Mouse (Mus musculus): Measurements from ENCODE around the gene Cacna1d. TPM values are rescaled to one million over a fixed set of nuclear protein-coding genes. Genes with fewer than 3 reads are reported as not detected.

The Cacna1d gene
- polyA plus RNA-seq, 1 experiment from 2014 or later = 7.0 TPM

- H3K36me3 ChIP-seq = no peaks in the 10 kb centered on the region
- H3K9ac ChIP-seq = no peak overlapping the region
- 0 out of 2 replicates have a peak, but pooled peaks have one; percentile 15 for ATAC-seq (ENCODE audit: low read depth)
- H3K27ac ChIP-seq (replicated peaks) = no peak overlapping the region
- no peaks in the 10 kb centered on the region for H3K27me3 ChIP-seq
- whole genome bisulfite sequencing = 57% methylated on average over 7 of the region's 7 CpGs
- peaks cover 13% of the 10 kb centered on the region for H3K4me1 ChIP-seq (replicated peaks)
- H3K4me3 ChIP-seq = no peak overlapping the region
- peak overlapping the region; percentile 11; the same call in 1 of the 2 replicates for H3K4me2 ChIP-seq
- H3K9me3 ChIP-seq = no peaks in the 10 kb centered on the region
Measured at GRCm38 (mm10) chr14:30419458-30419857, 71.8 kb downstream of the Cacna1d start.

- Histone ChIP-seq H3K27me3 (no peaks in the 10 kb centered on the region), H3K9me3 (no peaks in the 10 kb centered on the region), H3K36me3 (no peaks in the 10 kb centered on the region), H3K27ac (replicated peaks) (no peak overlapping the region), H3K4me2 (peak overlapping the region; percentile 11; the same call in 1 of the 2 replicates), H3K4me3 (no peak overlapping the region), H3K4me1 (replicated peaks) (peaks cover 13% of the 10 kb centered on the region), H3K9ac (no peak overlapping the region)
- ATAC-seq (ENCODE audit: low read depth) = peak; percentile 19; the same call in 1 of the 2 replicates
- 50% methylated on average over 6 of the region's 6 CpGs for WGBS
Measured at GRCm38 (mm10) chr14:30419046-30419445, 72.2 kb downstream of the Cacna1d start.

- Histone ChIP-seq H3K27me3 (no peaks in the 10 kb centered on the region), H3K4me2 (no peak overlapping the region), H3K4me3 (no peak overlapping the region), H3K36me3 (no peaks in the 10 kb centered on the region), H3K27ac (replicated peaks) (no peak overlapping the region), H3K9me3 (no peaks in the 10 kb centered on the region), H3K9ac (no peak overlapping the region), H3K4me1 (replicated peaks) (peaks cover 13% of the 10 kb centered on the region)
- WGBS = 91% methylated on average over 5 of the region's 5 CpGs
- ATAC-seq (ENCODE audit: low read depth) = no peak
Measured at GRCm38 (mm10) chr14:30415830-30416229, 75.4 kb downstream of the Cacna1d start.

- Histone ChIP-seq H3K4me2 (no peak overlapping the region), H3K4me1 (replicated peaks) (peaks cover 5% of the 10 kb centered on the region), H3K9ac (no peak overlapping the region), H3K27me3 (no peaks in the 10 kb centered on the region), H3K36me3 (no peaks in the 10 kb centered on the region), H3K9me3 (no peaks in the 10 kb centered on the region), H3K27ac (replicated peaks) (no peak overlapping the region), H3K4me3 (no peak overlapping the region)
- WGBS = 68% methylated on average over 2 of the region's 2 CpGs
- no peak for ATAC-seq (ENCODE audit: low read depth)
Measured at GRCm38 (mm10) chr14:30414131-30414530, 77.1 kb downstream of the Cacna1d start.

- H3K4me2 ChIP-seq = no peak overlapping the region
- ATAC-seq (ENCODE audit: low read depth) = no peak
- no peaks in the 10 kb centered on the region for H3K4me1 ChIP-seq (replicated peaks)
- no peaks in the 10 kb centered on the region for H3K27me3 ChIP-seq
- H3K9ac ChIP-seq = no peak overlapping the region
- H3K36me3 ChIP-seq = no peaks in the 10 kb centered on the region
- no peak overlapping the region for H3K27ac ChIP-seq (replicated peaks)
- no peak overlapping the region for H3K4me3 ChIP-seq
- 91% methylated on average over 4 of the region's 4 CpGs for WGBS
- no peaks in the 10 kb centered on the region for H3K9me3 ChIP-seq
Measured at GRCm38 (mm10) chr14:30409331-30409730, 81.9 kb downstream of the Cacna1d start.

GRCm38 (mm10) chr14:30405456-30406225 lies 85.6 kb downstream of the Cacna1d start:
- Histone ChIP-seq H3K36me3 (no peaks in the 10 kb centered on the region), H3K4me1 (replicated peaks) (no peaks in the 10 kb centered on the region), H3K27ac (replicated peaks) (no peak overlapping the region), H3K4me3 (no peak overlapping the region), H3K4me2 (no peak overlapping the region), H3K9ac (no peak overlapping the region), H3K27me3 (peaks cover 4% of the 10 kb centered on the region; the same call in 1 of the 2 replicates), H3K9me3 (no peaks in the 10 kb centered on the region)
- no peak for ATAC-seq (ENCODE audit: low read depth)
- WGBS = 88% methylated on average over 8 of the region's 8 CpGs

GRCm38 (mm10) chr14:30378306-30378705 lies 112.9 kb downstream of the Cacna1d start:
- H3K9ac ChIP-seq = no peak overlapping the region
- H3K4me1 ChIP-seq (replicated peaks) = no peaks in the 10 kb centered on the region
- no peak overlapping the region for H3K4me2 ChIP-seq
- no peaks in the 10 kb centered on the region for H3K36me3 ChIP-seq
- no peak overlapping the region for H3K4me3 ChIP-seq
- H3K27me3 ChIP-seq = no peaks in the 10 kb centered on the region
- no peak overlapping the region for H3K27ac ChIP-seq (replicated peaks)
- no peak for ATAC-seq (ENCODE audit: low read depth)
- H3K9me3 ChIP-seq = 0 out of 2 replicates have a peak, but pooled peaks cover 4% of the 10 kb centered on the region
- 77% methylated on average over 1 of the region's 1 CpGs for WGBS

- H3K4me1 ChIP-seq (replicated peaks) = no peaks in the 10 kb centered on the region
- H3K4me3 ChIP-seq = no peak overlapping the region
- no peak for ATAC-seq (ENCODE audit: low read depth)
- H3K36me3 ChIP-seq = no peaks in the 10 kb centered on the region
- H3K4me2 ChIP-seq = no peak overlapping the region
- H3K9ac ChIP-seq = no peak overlapping the region
- WGBS = 0% methylated on average over 1 of the region's 1 CpGs
- no peaks in the 10 kb centered on the region for H3K27me3 ChIP-seq
- 0 out of 2 replicates have a peak, but pooled peaks cover 4% of the 10 kb centered on the region for H3K9me3 ChIP-seq
- no peak overlapping the region for H3K27ac ChIP-seq (replicated peaks)
Measured at GRCm38 (mm10) chr14:30372878-30373277, 118.4 kb downstream of the Cacna1d start.

- Histone ChIP-seq H3K36me3 (no peaks in the 10 kb centered on the region), H3K4me3 (no peak overlapping the region), H3K9ac (no peak overlapping the region), H3K9me3 (0 out of 2 replicates have a peak, but pooled peaks cover 4% of the 10 kb centered on the region), H3K4me1 (replicated peaks) (no peaks in the 10 kb centered on the region), H3K4me2 (no peak overlapping the region), H3K27ac (replicated peaks) (no peak overlapping the region), H3K27me3 (no peaks in the 10 kb centered on the region)
- WGBS = 91% methylated on average over 2 of the region's 2 CpGs
- no peak for ATAC-seq (ENCODE audit: low read depth)
Measured at GRCm38 (mm10) chr14:30371070-30371469, 120.2 kb downstream of the Cacna1d start.

GRCm38 (mm10) chr14:30367074-30367473 lies 124.2 kb downstream of the Cacna1d start:
- Histone ChIP-seq H3K9ac (no peak overlapping the region), H3K4me1 (replicated peaks) (no peaks in the 10 kb centered on the region), H3K27ac (replicated peaks) (no peak overlapping the region), H3K4me3 (no peak overlapping the region), H3K9me3 (no peaks in the 10 kb centered on the region), H3K36me3 (no peaks in the 10 kb centered on the region), H3K4me2 (no peak overlapping the region), H3K27me3 (no peaks in the 10 kb centered on the region)
- ATAC-seq (ENCODE audit: low read depth) = no peak
- WGBS = 85% methylated on average over 4 of the region's 4 CpGs

GRCm38 (mm10) chr14:30365866-30366265 lies 125.4 kb downstream of the Cacna1d start:
- H3K27ac ChIP-seq (replicated peaks) = no peak overlapping the region
- H3K9me3 ChIP-seq = no peaks in the 10 kb centered on the region
- no peak overlapping the region for H3K9ac ChIP-seq
- no peak for ATAC-seq (ENCODE audit: low read depth)
- H3K4me1 ChIP-seq (replicated peaks) = no peaks in the 10 kb centered on the region
- H3K4me2 ChIP-seq = no peak overlapping the region
- WGBS = 64% methylated on average over 5 of the region's 5 CpGs
- no peaks in the 10 kb centered on the region for H3K36me3 ChIP-seq
- H3K4me3 ChIP-seq = no peak overlapping the region
- no peaks in the 10 kb centered on the region for H3K27me3 ChIP-seq

- H3K27ac ChIP-seq (replicated peaks) = no peak overlapping the region
- no peak overlapping the region for H3K4me2 ChIP-seq
- no peak for ATAC-seq (ENCODE audit: low read depth)
- H3K9ac ChIP-seq = no peak overlapping the region
- no peaks in the 10 kb centered on the region for H3K36me3 ChIP-seq
- 73% methylated on average over 3 of the region's 3 CpGs for WGBS
- H3K27me3 ChIP-seq = no peaks in the 10 kb centered on the region
- no peaks in the 10 kb centered on the region for H3K4me1 ChIP-seq (replicated peaks)
- no peaks in the 10 kb centered on the region for H3K9me3 ChIP-seq
- H3K4me3 ChIP-seq = no peak overlapping the region
Measured at GRCm38 (mm10) chr14:30363487-30364167, 127.6 kb downstream of the Cacna1d start.
